Mouse (Mus musculus) liver, embryonic 14.5 days (tissue): ENCODE measurements at regions not wholly inside any gene's neighbourhood (a gene's known extent, or its start where the extent isn't known, plus 50 kb on each side); places are given as distances from the start of the nearest gene placed in this dataset.

ENCODE experiments used
- ATAC-seq: fragments of 200-750 bp; cut with Nextera tagmentation; 2 replicates; pipeline ENCODE4 v1.8.0; 2017; ENCODE audit warnings: moderate number of reproducible peaks, mild to moderate bottlenecking, moderate library complexity; ENCODE audit not compliant: insufficient read depth
- DNase-seq, 3 experiments: peaks; one replicate each; pipeline ENCODE4 v3.0.0-alpha.2; 2012 to 2013; ENCODE audit warnings: low read depth in 3 of 3, low spot score in 3 of 3
- H3K27ac ChIP-seq: fragments of 300-500 bp; sonication (generic); 2 replicates; pipeline ENCODE4 v1.5.1; 2014; ENCODE audit warnings: moderate library complexity, mild to moderate bottlenecking, control low read depth, inconsistent platforms
- H3K27me3 ChIP-seq: fragments of 300-500 bp; sonication (generic); 2 replicates; pipeline ENCODE4 v1.6.1; 2014; ENCODE audit warnings: mild to moderate bottlenecking, low read length, moderate library complexity; ENCODE audit not compliant: control insufficient read depth, insufficient read depth
- H3K36me3 ChIP-seq: fragments of 300-500 bp; sonication (generic); replicated peaks from 2 replicates; pipeline ENCODE4 v1.6.1; 2014; ENCODE audit warnings: low read depth; ENCODE audit not compliant: control insufficient read depth, insufficient read depth
- H3K4me1 ChIP-seq, 2 experiments: fragments of 200-500 bp in 1 of 2; fragments of 300-500 bp in 1 of 2; sonication (generic) in 1 of 2; replicated peaks; 2 replicates each; pipeline ENCODE4 v1.6.1; 2012 to 2014; ENCODE audit warnings: antibody characterized with exemption in 1 of 2, inconsistent platforms in 1 of 2, low read length in 1 of 2; ENCODE audit not compliant: control insufficient read depth in 2 of 2, insufficient read depth in 2 of 2
- H3K4me2 ChIP-seq: fragments of 300-500 bp; sonication (generic); 2 replicates; pipeline ENCODE4 v1.6.1; 2014; ENCODE audit warnings: low read depth, mild to moderate bottlenecking, control low read depth, moderate library complexity
- H3K4me3 ChIP-seq, 2 experiments: fragments of 200-500 bp in 1 of 2; fragments of 300-500 bp in 1 of 2; sonication (generic) in 1 of 2; 2 replicates each; pipeline ENCODE4 v1.5.1; 2012 to 2014; ENCODE audit warnings: low read depth in 2 of 2, low read length in 2 of 2, mild to moderate bottlenecking in 2 of 2, control low read depth in 1 of 2, inconsistent platforms in 1 of 2, moderate library complexity in 1 of 2; ENCODE audit not compliant: insufficient read depth in 1 of 2
- H3K9ac ChIP-seq: fragments of 300-500 bp; sonication (generic); replicated peaks from 2 replicates; pipeline ENCODE4 v1.6.1; 2014; ENCODE audit warnings: mild to moderate bottlenecking, control low read depth, moderate library complexity
- H3K9me3 ChIP-seq: fragments of 300-500 bp; sonication (generic); 2 replicates; pipeline ENCODE4 v1.6.1; 2016; ENCODE audit warnings: low read length, mixed read lengths; ENCODE audit not compliant: control insufficient read depth
- CTCF ChIP-seq: IDR thresholded peaks from 2 replicates; pipeline ENCODE4 v1.5.1; 2016; ENCODE audit warnings: antibody characterized with exemption, low read depth, control low read depth
- EP300 ChIP-seq: IDR thresholded peaks from 2 replicates; pipeline ENCODE4 v1.6.1; 2016; ENCODE audit warnings: antibody characterized with exemption, low read depth
- WGBS: fragments of 180-500 bp; shearing (Covaris S2); extraction: QIAGEN DNeasy Blood & Tissue Kit; methylation state at CpG from one replicate; pipeline ENCODE4 v1.1.7; 2014; ENCODE audit not compliant: insufficient replicate concordance; 5-methylcytosine and 5-hydroxymethylcytosine counted together

DNA sequence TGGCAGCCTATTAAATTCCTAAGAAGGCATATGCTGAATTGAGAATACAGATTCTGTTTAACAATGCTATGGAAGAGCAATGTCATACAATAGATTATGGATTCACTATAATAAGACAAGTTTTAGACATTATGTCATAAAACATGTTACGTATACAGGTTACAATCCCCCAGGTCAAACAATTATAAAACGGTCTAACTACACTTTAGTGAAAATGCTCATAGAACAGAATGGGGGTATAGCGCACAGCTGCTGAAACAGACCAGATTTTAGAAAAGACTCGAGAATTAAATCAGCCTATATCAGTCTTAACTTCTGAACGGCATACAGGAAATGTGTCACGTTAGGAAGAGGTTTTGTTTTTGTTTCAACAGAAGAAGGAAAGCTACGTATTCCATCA lies 660.5 kb upstream of the Sel1l start:
- no peaks in the 10 kb centered on the region for H3K4me1 ChIP-seq
- 52% methylated on average over 7 of the region's 7 CpGs for WGBS
- no peaks in the 10 kb centered on the region for H3K27me3 ChIP-seq
- no peak overlapping the region for H3K4me2 ChIP-seq
- no peak overlapping the region for H3K27ac ChIP-seq
- DNase-seq, result no peak
- no peak overlapping the region for H3K9ac ChIP-seq
- H3K4me3 ChIP-seq, result no peak overlapping the region
- no peak for TF ChIP-seq EP300
- ATAC-seq, result no peak
- H3K9me3 ChIP-seq, result no peaks in the 10 kb centered on the region
- no peaks in the 10 kb centered on the region for H3K36me3 ChIP-seq

DNA sequence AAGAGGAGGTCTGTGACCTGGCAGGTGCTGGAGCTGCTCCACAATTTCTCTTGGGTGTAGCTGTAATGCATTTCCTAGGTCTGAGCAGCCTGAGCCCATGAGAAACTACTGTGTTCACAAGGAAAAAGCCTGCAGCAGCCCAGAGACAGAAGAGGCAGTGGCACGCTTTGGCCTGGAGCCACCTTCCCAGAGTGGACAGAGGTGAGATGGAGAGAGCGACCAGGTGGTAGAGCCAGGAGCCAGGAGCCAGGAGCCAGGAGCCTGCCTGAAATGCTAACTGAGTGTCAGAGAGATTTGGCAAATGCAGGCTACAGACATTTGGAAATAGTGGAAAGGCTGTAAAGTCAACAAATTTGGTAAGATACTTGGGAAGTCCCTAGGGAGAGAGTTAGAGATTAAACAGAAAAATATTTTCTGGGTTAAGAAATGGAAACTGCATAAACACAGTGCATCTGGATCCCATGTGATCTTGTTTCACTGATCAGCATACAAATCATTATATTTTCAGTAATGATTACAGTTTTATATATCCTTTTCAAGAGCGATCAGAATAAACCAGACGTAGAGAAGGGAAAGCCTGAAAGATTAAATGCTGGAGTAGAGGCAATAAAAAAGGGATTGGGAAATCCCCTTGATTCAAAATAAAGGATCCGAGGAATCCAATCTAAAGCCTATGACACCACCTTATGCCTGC lies 660.0 kb upstream of the Sel1l start:
- H3K4me3 ChIP-seq, result no peak overlapping the region
- TF ChIP-seq EP300 (no peak), CTCF (no peak)
- no peaks in the 10 kb centered on the region for H3K4me1 ChIP-seq
- H3K9me3 ChIP-seq, result no peaks in the 10 kb centered on the region
- DNase-seq, result no peak
- 70% methylated on average over 5 of the region's 5 CpGs for WGBS
- no peak overlapping the region for H3K9ac ChIP-seq
- ATAC-seq, result no peak
- no peaks in the 10 kb centered on the region for H3K36me3 ChIP-seq
- no peak overlapping the region for H3K4me2 ChIP-seq
- no peaks in the 10 kb centered on the region for H3K27me3 ChIP-seq
- no peak overlapping the region for H3K27ac ChIP-seq

DNA sequence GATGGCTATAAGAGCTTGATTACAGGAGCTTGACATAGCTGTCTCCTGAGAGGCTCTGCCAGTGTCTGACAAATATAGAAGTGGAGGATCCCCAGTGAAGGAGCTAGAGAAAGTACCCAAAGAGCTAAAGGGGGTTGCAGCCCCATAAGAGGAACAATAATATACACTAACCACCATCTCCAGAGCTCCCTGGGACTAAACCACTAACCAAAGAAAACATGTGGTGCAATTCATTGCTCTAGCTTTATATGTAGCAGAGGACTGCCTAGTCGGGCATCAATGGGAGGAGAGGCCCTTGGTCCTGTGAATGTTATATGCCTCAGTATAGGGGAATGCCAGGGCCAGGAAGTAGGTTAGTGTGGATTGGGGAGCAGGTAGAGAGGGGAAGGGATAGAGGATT lies 635.0 kb upstream of the Sel1l start:
- no peak for ATAC-seq
- Histone ChIP-seq H3K27me3 (no peaks in the 10 kb centered on the region), H3K27ac (no peak overlapping the region), H3K4me1 (no peaks in the 10 kb centered on the region), H3K4me2 (no peak overlapping the region), H3K9me3 (no peaks in the 10 kb centered on the region), H3K9ac (no peak overlapping the region), H3K36me3 (no peaks in the 10 kb centered on the region), H3K4me3 (no peak overlapping the region)
- TF ChIP-seq CTCF, result no peak
- no peak for TF ChIP-seq EP300
- 50% methylated on average over 1 of the region's 1 CpGs for WGBS
- DNase-seq, result no peak

DNA sequence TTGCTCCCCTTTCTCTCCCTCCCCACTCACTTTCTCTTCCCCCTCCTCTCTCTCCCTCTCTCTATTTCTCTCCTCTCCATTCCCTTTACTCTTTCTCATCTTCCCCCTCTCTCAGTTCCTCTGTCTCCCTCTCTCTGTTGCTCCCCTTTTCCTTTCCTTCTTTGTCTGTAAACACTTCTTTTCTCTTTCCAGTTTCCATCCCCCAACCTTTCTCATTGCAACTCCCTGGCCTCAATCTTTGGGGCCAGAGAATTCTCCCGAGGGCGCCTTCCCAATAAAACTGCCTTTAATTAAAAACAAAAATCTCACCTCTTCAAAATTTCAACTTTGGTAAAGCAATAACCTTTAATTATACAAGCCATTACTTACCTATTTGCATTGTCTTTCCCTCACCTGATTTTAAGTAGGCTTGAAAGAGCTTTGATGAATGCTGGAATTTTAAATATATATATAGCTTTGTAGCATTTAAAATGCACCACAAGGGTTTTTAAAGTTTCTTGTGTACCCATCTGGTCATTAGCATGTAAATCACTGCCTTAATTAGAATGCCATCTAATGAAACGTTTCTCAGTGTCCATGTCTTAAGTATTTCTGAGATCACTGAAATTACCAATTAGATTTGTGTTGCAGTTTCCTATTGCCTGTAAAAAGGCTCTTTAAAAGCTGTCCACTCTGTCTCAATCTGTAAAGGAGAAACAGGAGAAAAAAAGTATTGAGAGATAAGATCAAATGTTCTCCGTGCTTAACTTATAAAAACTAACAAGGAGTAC lies 625.5 kb upstream of the Sel1l start:
- no peak overlapping the region for H3K27ac ChIP-seq
- no peaks in the 10 kb centered on the region for H3K4me1 ChIP-seq
- DNase-seq (no peak), ATAC-seq (no peak)
- H3K9ac ChIP-seq, result no peak overlapping the region
- no peaks in the 10 kb centered on the region for H3K36me3 ChIP-seq
- WGBS, result 35% methylated on average over 4 of the region's 4 CpGs
- no peaks in the 10 kb centered on the region for H3K9me3 ChIP-seq
- no peak overlapping the region for H3K4me2 ChIP-seq
- H3K4me3 ChIP-seq, result no peak overlapping the region
- H3K27me3 ChIP-seq, result no peaks in the 10 kb centered on the region
- TF ChIP-seq CTCF (no peak), EP300 (no peak)

DNA sequence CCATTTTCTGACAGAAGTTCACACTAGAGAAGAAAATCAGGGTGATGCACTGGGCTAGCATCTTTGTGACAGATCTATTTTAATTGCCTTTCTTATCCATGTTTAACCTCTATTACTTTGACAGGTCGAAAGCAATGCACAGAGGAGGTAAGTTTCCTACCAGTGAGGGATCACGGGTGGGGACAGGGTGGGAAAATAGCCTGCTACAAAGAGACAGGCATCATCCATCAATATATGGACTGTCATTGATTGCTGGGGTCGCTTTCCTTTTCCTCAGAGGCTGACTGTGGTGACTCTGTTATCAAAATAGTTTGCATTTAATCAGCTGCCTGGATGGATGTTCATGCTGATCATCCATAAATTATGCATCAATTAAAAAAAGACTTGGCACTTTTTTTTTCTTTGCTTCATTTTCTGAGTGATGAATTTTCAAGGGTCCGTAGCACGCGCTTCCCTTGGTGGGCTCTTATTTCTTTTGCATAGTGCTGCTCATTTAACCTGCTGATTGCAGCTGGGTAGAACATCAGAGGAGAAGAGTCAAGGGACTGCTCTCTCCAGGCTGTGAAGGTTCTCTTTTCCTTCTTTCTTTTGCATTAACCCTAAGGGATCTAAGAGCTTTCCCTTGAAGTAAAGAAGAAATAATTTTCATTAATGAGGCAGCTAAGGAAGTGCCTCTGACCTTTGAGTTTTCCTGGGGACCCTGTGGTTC lies 602.3 kb upstream of the Sel1l start:
- no peak for ATAC-seq
- TF ChIP-seq CTCF (no peak), EP300 (no peak)

More for the DNA sequence above, 602.3 kb upstream of the Sel1l start:
- Histone ChIP-seq H3K36me3 (no peaks in the 10 kb centered on the region), H3K4me3 (no peak overlapping the region), H3K27me3 (no peaks in the 10 kb centered on the region), H3K9ac (no peak overlapping the region), H3K4me1 (no peaks in the 10 kb centered on the region), H3K4me2 (no peak overlapping the region), H3K9me3 (no peaks in the 10 kb centered on the region), H3K27ac (no peak overlapping the region)
- 48% methylated on average over 6 of the region's 6 CpGs for WGBS
- no peak for DNase-seq
